Mouse (Mus musculus) CD4-positive, CD25-positive, alpha-beta regulatory T cell, adult 4 months (primary cell): ENCODE results near the gene Dnttip2. TPM values are rescaled to one million over a fixed set of nuclear protein-coding genes. Genes with fewer than 3 reads are reported as not detected.

Experiments
- ATAC-seq: one replicate; pipeline ENCODE4 v1.8.0; 2017
- polyA plus RNA-seq, 2 experiments: library from polyadenylated mRNA; unstranded; fragments of 100-300 nt; shearing (Covaris generic); gene quantifications; one replicate each; pipeline ENCODE4 v1.2.1; 2017

The Dnttip2 gene
- polyA plus RNA-seq, 2 experiments from 2014 or later: 108 to 120 TPM

DNA sequence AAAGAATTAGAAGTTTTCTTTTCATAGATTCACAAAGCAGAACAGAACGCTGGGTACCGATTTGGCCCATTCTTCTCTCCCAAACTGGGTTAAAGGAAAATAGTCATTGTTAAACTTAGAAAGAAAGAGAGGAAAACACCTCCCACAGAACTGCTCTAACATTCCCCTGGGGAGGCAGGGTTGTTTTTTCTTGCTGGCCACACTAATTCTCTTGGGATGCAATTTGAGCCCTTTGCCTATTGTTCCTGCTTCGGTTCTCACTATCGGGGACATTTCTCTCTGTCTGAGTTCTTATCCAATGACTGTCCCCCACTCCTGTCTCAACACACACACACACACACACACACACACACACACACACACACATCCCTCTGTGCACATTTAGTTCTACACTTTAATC lies 59.3 kb downstream of the Dnttip2 start:
- no peak for ATAC-seq

DNA sequence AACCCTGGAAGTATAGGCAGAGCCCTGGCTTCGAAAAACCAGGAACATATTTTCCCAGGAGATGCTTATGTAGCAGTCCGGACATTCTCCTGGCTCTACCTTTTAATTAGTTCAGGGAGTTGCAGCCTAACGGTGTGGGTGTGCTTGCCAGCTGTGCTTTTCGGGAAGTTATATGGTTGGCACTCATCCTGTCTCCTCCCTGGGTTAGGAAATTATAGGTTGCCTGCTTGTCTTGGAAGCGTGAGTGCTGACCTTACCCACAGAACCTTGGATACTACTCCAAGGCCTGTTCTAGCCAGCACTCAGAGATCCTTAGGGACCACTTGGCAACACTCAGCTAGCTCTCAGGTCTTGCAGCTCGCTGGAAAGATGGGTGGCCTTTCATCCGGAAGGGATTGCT lies 59.7 kb downstream of the Dnttip2 start:
- ATAC-seq: no peak

DNA sequence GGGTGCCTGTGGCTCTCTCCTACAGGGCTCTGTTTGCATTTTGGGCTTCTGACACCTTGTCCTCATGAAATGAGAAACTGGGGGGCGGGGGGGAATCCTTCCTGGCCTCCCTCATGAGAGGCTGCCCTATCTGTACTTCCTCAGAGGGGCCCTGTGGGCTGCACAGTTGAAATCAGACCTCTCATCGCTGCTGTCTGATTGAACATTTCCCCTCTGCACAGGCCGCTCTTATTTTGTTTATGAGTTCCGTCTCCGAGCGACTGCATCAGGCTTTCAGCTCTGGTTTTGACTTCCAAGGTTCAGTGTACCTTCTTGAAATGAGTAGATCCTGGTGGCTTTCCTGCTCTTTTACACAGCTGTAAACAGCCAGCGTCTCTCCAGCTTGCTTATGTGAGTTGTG lies 60.2 kb downstream of the Dnttip2 start:
- no peak for ATAC-seq

Other genes starting within 250 kb of the Dnttip2 start
- not detected for gene Abca4, start 229.9 kb upstream of the Dnttip2 start, polyA plus RNA-seq
- gene Gclm, start 28.8 kb upstream of the Dnttip2 start, polyA plus RNA-seq: 10 to 100 TPM in 1 of 2 experiments, 1 to 10 TPM in 1; 7.8 to 11.4 TPM
- gene Bcar3, start 19.7 kb downstream of the Dnttip2 start, polyA plus RNA-seq: 1 to 10 TPM in 1 of 2 experiments, not detected in 1; 1.4 TPM